Mouse (Mus musculus): ENCODE data around the gene BC025446. TPM values are rescaled to one million over a fixed set of nuclear protein-coding genes. Genes with fewer than 3 reads are reported as not detected.
A peak's percentile ranks its signal among the peaks of the same experiment; 100 is the strongest.

The BC025446 gene
- polyA plus RNA-seq, 1 experiment from 2014 or later = not detected

DNA sequence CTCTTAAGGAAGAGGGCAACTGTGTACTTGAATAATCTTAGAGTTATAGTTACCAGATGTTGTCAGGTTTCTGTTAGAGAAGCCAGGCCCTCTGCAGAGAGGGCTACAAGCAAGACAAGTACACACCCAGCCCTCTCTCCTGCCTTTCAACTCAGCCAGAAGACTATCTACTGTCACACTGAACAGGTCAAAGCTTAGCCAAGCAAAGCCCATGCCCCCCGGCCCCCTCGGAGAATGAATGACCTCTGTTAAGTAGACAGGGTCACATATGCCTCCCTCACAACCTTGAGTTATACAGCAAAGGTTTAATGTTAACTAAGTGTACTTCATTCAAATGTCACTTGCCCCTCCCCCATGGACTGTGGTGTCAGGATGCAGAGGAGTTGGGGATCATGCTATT lies 24.4 kb downstream of the BC025446 start:
- no peaks in the 10 kb centered on the region for H3K27me3 ChIP-seq (ENCODE audit: control insufficient read depth, insufficient read depth, low read length)
- DNase-seq (ENCODE audit: low spot score) = peak; percentile 16

DNA sequence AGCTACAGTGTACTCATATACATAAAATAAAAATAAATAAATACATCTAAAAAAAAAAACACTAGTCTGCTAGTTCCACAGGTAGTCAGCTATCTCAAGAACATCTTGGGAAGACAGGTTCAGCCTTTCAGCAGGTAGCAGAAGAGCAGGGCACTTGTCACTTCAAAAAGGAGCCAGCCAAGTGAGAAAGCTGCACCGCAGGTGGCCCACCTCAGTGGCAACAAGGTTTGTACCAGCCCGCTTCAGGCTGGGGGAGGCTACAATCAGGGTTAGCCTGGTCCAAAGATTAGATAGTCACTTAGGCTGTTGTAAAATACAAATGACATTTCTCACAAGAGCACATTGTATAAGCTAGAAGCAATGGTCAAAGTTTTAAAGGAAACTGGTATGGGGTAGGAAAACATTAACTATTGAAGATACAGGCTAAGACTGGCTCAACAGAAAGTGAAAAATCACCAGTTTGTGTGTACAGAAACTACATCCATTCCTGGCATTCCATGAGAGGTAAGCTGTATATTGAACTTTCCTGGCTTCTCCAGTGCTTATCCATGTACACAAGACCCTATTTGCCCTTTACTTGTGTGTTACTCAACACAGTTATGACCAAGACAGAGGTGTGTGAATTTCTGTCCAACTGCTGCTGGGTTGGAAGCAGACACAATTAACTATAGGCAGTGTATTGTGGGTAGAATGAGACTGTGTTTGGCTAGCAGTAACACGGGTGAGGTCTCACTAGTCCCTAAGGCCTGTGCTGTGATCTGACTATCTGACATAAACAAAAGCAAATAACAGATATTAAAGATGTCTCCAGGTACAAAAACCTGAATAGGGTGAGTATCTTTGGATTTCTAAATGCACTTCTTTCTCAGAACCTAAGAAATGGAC lies 26.8 kb downstream of the BC025446 start:
- Histone ChIP-seq H3K27ac (replicated peaks; ENCODE audit: low read depth, low read length) (no peak overlapping the region), H3K4me2 (ENCODE audit: low read depth, severe bottlenecking) (no peak overlapping the region), H3K9me3 (ENCODE audit: control insufficient read depth, low read length) (no peaks in the 10 kb centered on the region), H3K4me1 (ENCODE audit: control insufficient read depth, insufficient read depth, low read length) (no peaks in the 10 kb centered on the region), H3K9ac (ENCODE audit: low read length) (no peak overlapping the region), H3K27me3 (ENCODE audit: control insufficient read depth, insufficient read depth, low read length) (no peaks in the 10 kb centered on the region), H3K36me3 (ENCODE audit: control insufficient read depth, insufficient read depth, low read length) (no peaks in the 10 kb centered on the region), H3K4me3 (ENCODE audit: low read depth, low read length) (no peak overlapping the region)
- no peak for ATAC-seq (ENCODE audit: insufficient number of reproducible peaks, low FRiP score, low TSS enrichment, low read depth)
- DNase-seq (ENCODE audit: low spot score) = no peak
- 76% methylated on average over 3 of the region's 3 CpGs for WGBS

More for the DNA sequence above, 24.4 kb downstream of the BC025446 start:
- Histone ChIP-seq H3K9me3 (ENCODE audit: control insufficient read depth, low read length) (no peaks in the 10 kb centered on the region), H3K4me2 (ENCODE audit: low read depth, severe bottlenecking) (no peak overlapping the region), H3K36me3 (ENCODE audit: control insufficient read depth, insufficient read depth, low read length) (no peaks in the 10 kb centered on the region), H3K27ac (replicated peaks; ENCODE audit: low read depth, low read length) (no peak overlapping the region), H3K9ac (ENCODE audit: low read length) (no peak overlapping the region), H3K4me3 (ENCODE audit: low read depth, low read length) (no peak overlapping the region), H3K4me1 (ENCODE audit: control insufficient read depth, insufficient read depth, low read length) (no peaks in the 10 kb centered on the region)
- ATAC-seq (ENCODE audit: insufficient number of reproducible peaks, low FRiP score, low TSS enrichment, low read depth) = no peak
- 61% methylated on average over 2 of the region's 2 CpGs for WGBS

DNA sequence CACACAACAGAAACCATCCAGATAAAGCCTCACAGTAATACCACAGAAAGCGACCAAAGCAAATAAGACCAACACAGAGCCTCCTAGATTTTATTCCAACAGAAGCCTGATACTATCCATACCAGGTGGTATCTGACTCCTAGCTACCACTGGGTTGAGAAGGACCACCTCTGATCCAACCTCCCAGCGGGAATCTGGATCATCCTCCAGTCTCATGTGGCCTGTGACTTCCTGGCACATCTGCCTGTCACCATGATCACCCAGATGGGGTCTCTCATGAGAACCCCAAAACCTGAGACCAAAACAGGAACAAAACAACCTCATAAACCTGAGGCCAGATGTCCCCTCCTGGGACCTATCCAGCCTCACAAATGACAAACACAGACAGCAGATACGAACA lies 38.5 kb downstream of the BC025446 start:
- Histone ChIP-seq H3K4me1 (ENCODE audit: control insufficient read depth, insufficient read depth, low read length) (no peaks in the 10 kb centered on the region), H3K4me2 (ENCODE audit: low read depth, severe bottlenecking) (no peak overlapping the region), H3K27ac (replicated peaks; ENCODE audit: low read depth, low read length) (no peak overlapping the region), H3K9me3 (ENCODE audit: control insufficient read depth, low read length) (no peaks in the 10 kb centered on the region), H3K36me3 (ENCODE audit: control insufficient read depth, insufficient read depth, low read length) (no peaks in the 10 kb centered on the region), H3K27me3 (ENCODE audit: control insufficient read depth, insufficient read depth, low read length) (no peaks in the 10 kb centered on the region), H3K4me3 (ENCODE audit: low read depth, low read length) (no peak overlapping the region), H3K9ac (ENCODE audit: low read length) (no peak overlapping the region)
- no peak for ATAC-seq (ENCODE audit: insufficient number of reproducible peaks, low FRiP score, low TSS enrichment, low read depth)
- WGBS = 87% methylated on average over 3 of the region's 3 CpGs
- no peak for DNase-seq (ENCODE audit: low spot score)

- H3K27ac ChIP-seq (replicated peaks; ENCODE audit: low read depth, low read length) = no peak overlapping the region
- no peaks in the 10 kb centered on the region for H3K4me1 ChIP-seq (ENCODE audit: control insufficient read depth, insufficient read depth, low read length)
- no peak overlapping the region for H3K4me2 ChIP-seq (ENCODE audit: low read depth, severe bottlenecking)
- ATAC-seq (ENCODE audit: insufficient number of reproducible peaks, low FRiP score, low TSS enrichment, low read depth) = no peak
- no peaks in the 10 kb centered on the region for H3K9me3 ChIP-seq (ENCODE audit: control insufficient read depth, low read length)
- H3K4me3 ChIP-seq (ENCODE audit: low read depth, low read length) = no peak overlapping the region
- no peak overlapping the region for H3K9ac ChIP-seq (ENCODE audit: low read length)
- H3K27me3 ChIP-seq (ENCODE audit: control insufficient read depth, insufficient read depth, low read length) = no peaks in the 10 kb centered on the region
- H3K36me3 ChIP-seq (ENCODE audit: control insufficient read depth, insufficient read depth, low read length) = no peaks in the 10 kb centered on the region
- no peak for DNase-seq (ENCODE audit: low spot score)
These were observed 49.7 kb downstream of the BC025446 start for GRCm38 (mm10) chr15:75265863-75266262.

- Histone ChIP-seq H3K4me3 (ENCODE audit: low read depth, low read length) (no peak overlapping the region), H3K27me3 (ENCODE audit: control insufficient read depth, insufficient read depth, low read length) (no peaks in the 10 kb centered on the region), H3K4me1 (ENCODE audit: control insufficient read depth, insufficient read depth, low read length) (no peaks in the 10 kb centered on the region), H3K9ac (ENCODE audit: low read length) (no peak overlapping the region), H3K4me2 (ENCODE audit: low read depth, severe bottlenecking) (no peak overlapping the region), H3K27ac (replicated peaks; ENCODE audit: low read depth, low read length) (no peak overlapping the region), H3K36me3 (ENCODE audit: control insufficient read depth, insufficient read depth, low read length) (no peaks in the 10 kb centered on the region), H3K9me3 (ENCODE audit: control insufficient read depth, low read length) (no peaks in the 10 kb centered on the region)
- WGBS = 55% methylated on average over 1 of the region's 1 CpGs
- ATAC-seq (ENCODE audit: insufficient number of reproducible peaks, low FRiP score, low TSS enrichment, low read depth) (no peak), DNase-seq (ENCODE audit: low spot score) (no peak)
These were observed 50.5 kb downstream of the BC025446 start for GRCm38 (mm10) chr15:75266626-75267025.

DNA sequence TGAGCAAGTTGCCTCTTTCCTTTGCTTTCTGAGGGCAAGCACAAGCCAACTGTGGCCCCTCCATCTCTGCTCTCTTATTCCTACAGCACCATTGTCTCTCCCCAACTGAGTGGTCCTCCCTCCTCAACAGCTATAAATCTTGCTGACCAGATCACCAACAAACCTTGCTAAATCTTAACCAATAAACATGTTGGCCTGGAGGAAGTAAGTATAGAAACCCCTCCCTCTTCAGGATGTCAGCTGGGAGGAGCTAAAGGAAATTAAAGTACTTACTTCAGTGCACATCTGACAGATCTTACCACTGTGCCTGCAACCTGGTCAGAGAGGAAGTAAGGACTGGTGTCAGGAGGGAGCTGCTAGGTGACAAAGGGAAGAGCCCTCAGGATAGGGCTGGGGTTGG lies 51.9 kb downstream of the BC025446 start, which contains the start of gene Ly6f:
Ly6f (plus strand) TSS at position 301 of the 400 bp plus-strand sequence.
- no peaks in the 10 kb centered on the region for H3K9me3 ChIP-seq (ENCODE audit: control insufficient read depth, low read length)
- H3K27me3 ChIP-seq (ENCODE audit: control insufficient read depth, insufficient read depth, low read length) = no peaks in the 10 kb centered on the region
- H3K36me3 ChIP-seq (ENCODE audit: control insufficient read depth, insufficient read depth, low read length) = no peaks in the 10 kb centered on the region
- ATAC-seq (ENCODE audit: insufficient number of reproducible peaks, low FRiP score, low TSS enrichment, low read depth) (no peak), DNase-seq (ENCODE audit: low spot score) (no peak)
- H3K4me2 ChIP-seq (ENCODE audit: low read depth, severe bottlenecking) = no peak within 1 kb of the TSS
- H3K9ac ChIP-seq (ENCODE audit: low read length) = no peak within 1 kb of the TSS
- no peaks in the 10 kb centered on the region for H3K4me1 ChIP-seq (ENCODE audit: control insufficient read depth, insufficient read depth, low read length)
- H3K27ac ChIP-seq (replicated peaks; ENCODE audit: low read depth, low read length) = no peak within 1 kb of the TSS
- H3K4me3 ChIP-seq (ENCODE audit: low read depth, low read length) = no peak within 1 kb of the TSS

DNA sequence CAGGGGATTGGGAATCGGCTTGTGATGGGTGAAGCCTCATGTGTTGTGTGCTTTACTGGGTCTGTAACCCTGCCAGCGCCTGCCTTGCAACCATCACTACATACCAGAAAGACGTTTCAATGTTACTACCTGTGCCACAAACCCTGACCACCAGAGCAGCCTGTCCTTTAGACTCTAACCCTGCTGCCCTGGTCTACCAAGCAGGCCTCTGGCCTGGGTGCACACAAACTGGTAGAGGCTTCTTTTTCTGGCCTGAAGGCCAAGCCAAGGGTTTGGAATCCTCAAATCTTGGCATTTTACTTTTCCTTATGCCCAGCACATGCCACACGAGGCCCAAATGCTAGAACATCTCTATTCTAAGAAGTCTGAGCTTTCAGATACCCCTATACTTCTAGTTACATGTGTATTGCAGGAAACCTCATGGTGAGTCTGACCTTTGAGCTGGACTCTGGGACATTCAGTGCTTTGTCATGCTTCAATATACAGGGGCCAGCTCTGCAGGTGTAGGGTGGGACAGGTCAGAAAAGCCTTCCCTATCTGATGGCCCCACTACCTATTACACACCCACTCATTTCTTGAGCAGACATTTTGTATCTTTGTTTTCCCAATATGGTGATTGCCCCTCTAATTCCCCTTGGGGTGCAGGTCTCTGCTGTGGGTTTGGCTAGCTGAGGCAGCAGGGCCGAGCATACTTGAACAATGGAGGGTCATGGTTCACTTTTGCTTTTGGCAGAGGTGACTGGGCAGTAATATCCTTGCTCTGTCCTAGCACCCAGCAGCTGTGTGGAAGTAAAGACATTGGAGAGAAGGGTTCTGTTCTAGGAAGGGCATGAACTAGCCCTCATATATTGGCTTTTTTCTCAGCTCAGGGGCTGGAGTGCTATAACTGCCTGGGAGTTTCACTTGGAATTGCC lies 53.0 kb downstream of the BC025446 start:
- Histone ChIP-seq H3K4me3 (ENCODE audit: low read depth, low read length) (no peak overlapping the region), H3K27me3 (ENCODE audit: control insufficient read depth, insufficient read depth, low read length) (no peaks in the 10 kb centered on the region), H3K9ac (ENCODE audit: low read length) (no peak overlapping the region), H3K9me3 (ENCODE audit: control insufficient read depth, low read length) (no peaks in the 10 kb centered on the region), H3K36me3 (ENCODE audit: control insufficient read depth, insufficient read depth, low read length) (no peaks in the 10 kb centered on the region), H3K27ac (replicated peaks; ENCODE audit: low read depth, low read length) (no peak overlapping the region), H3K4me1 (ENCODE audit: control insufficient read depth, insufficient read depth, low read length) (no peaks in the 10 kb centered on the region), H3K4me2 (ENCODE audit: low read depth, severe bottlenecking) (no peak overlapping the region)
- ATAC-seq (ENCODE audit: insufficient number of reproducible peaks, low FRiP score, low TSS enrichment, low read depth) = no peak
- no peak for DNase-seq (ENCODE audit: low spot score)
- 71% methylated on average over 5 of the region's 5 CpGs for WGBS

- ATAC-seq (ENCODE audit: insufficient number of reproducible peaks, low FRiP score, low TSS enrichment, low read depth) = no peak
- no peaks in the 10 kb centered on the region for H3K27me3 ChIP-seq (ENCODE audit: control insufficient read depth, insufficient read depth, low read length)
- no peak overlapping the region for H3K27ac ChIP-seq (replicated peaks; ENCODE audit: low read depth, low read length)
- H3K4me1 ChIP-seq (ENCODE audit: control insufficient read depth, insufficient read depth, low read length) = no peaks in the 10 kb centered on the region
- H3K9me3 ChIP-seq (ENCODE audit: control insufficient read depth, low read length) = no peaks in the 10 kb centered on the region
- no peak overlapping the region for H3K4me3 ChIP-seq (ENCODE audit: low read depth, low read length)
- no peak overlapping the region for H3K9ac ChIP-seq (ENCODE audit: low read length)
- no peaks in the 10 kb centered on the region for H3K36me3 ChIP-seq (ENCODE audit: control insufficient read depth, insufficient read depth, low read length)
- DNase-seq (ENCODE audit: low spot score) = no peak
- no peak overlapping the region for H3K4me2 ChIP-seq (ENCODE audit: low read depth, severe bottlenecking)
These were observed 54.0 kb downstream of the BC025446 start for GRCm38 (mm10) chr15:75270169-75270568.

All from limb, embryonic 11.5 days (tissue).